Mouse (Mus musculus) frontal cortex, adult (tissue): Measurements from ENCODE around the gene Tmem198b.

Experiments used
- ATAC-seq: cut with Nextera tagmentation; 2 replicates; pipeline ENCODE4 v1.9.2; 2017; ENCODE audit warnings: mild to moderate bottlenecking, moderate library complexity, mixed read lengths; ENCODE audit not compliant: low TSS enrichment

The Tmem198b gene

GRCm38 (mm10) chr10:128801981-128802495 lies 2.1 kb downstream of the Tmem198b start:
- ATAC-seq, result no peak

GRCm38 (mm10) chr10:128798676-128799075 lies 5.5 kb downstream of the Tmem198b start:
- ATAC-seq, result no peak

- peak; percentile 27; the same call in 1 of the 2 replicates for ATAC-seq
Observed at GRCm38 (mm10) chr10:128795581-128795980, 8.6 kb downstream of the Tmem198b start.

- no peak for ATAC-seq
Observed at GRCm38 (mm10) chr10:128794391-128794790, 9.8 kb downstream of the Tmem198b start.

- no peak for ATAC-seq
Observed at GRCm38 (mm10) chr10:128793258-128793657, 10.9 kb downstream of the Tmem198b start.

GRCm38 (mm10) chr10:128792041-128792440 lies 12.1 kb downstream of the Tmem198b start:
- no peak for ATAC-seq

- ATAC-seq, result no peak
Observed at GRCm38 (mm10) chr10:128790398-128791124, 13.6 kb downstream of the Tmem198b start, which contains the start of gene Mmp19. Mmp19 (plus strand) TSS chr10:128790910.

GRCm38 (mm10) chr10:128780200-128780599 lies 24.0 kb downstream of the Tmem198b start:
- ATAC-seq, result no peak

GRCm38 (mm10) chr10:128779011-128779795 lies 25.0 kb downstream of the Tmem198b start:
- ATAC-seq, result no peak

- ATAC-seq, result no peak
Observed at GRCm38 (mm10) chr10:128778441-128778840, 25.7 kb downstream of the Tmem198b start.

GRCm38 (mm10) chr10:128773685-128774084 lies 30.5 kb downstream of the Tmem198b start:
- ATAC-seq, result no peak

- ATAC-seq, result no peak
Observed at GRCm38 (mm10) chr10:128772895-128773294, 31.3 kb downstream of the Tmem198b start.
